Mouse (Mus musculus): ENCODE data around the gene Vac14. TPM values are rescaled to one million over a fixed set of nuclear protein-coding genes. Genes with fewer than 3 reads are reported as not detected.

Vac14 gene
- polyA plus RNA-seq, 1 experiment from 2014 or later: 23.6 TPM

GRCm38 (mm10) chr8:110761988-110762387 is 143.6 kb downstream of the Vac14 start:
- Histone ChIP-seq H3K27me3 (no peaks in the 10 kb centered on the region), H3K9me3 (no peaks in the 10 kb centered on the region), H3K9ac (replicated peaks) (no peak overlapping the region), H3K4me1 (replicated peaks) (no peaks in the 10 kb centered on the region), H3K36me3 (no peaks in the 10 kb centered on the region), H3K4me2 (replicated peaks) (no peak overlapping the region), H3K27ac (no peak overlapping the region), H3K4me3 (replicated peaks) (no peak overlapping the region)
- ATAC-seq: no peak
- WGBS: 76% methylated on average over 6 of the region's 6 CpGs

GRCm38 (mm10) chr8:110764671-110765070 is 146.3 kb downstream of the Vac14 start:
- H3K4me3 ChIP-seq (replicated peaks): no peak overlapping the region
- H3K4me2 ChIP-seq (replicated peaks): no peak overlapping the region
- H3K36me3 ChIP-seq: no peaks in the 10 kb centered on the region
- no peak overlapping the region for H3K9ac ChIP-seq (replicated peaks)
- H3K27ac ChIP-seq: no peak overlapping the region
- WGBS: 63% methylated on average over 3 of the region's 3 CpGs
- ATAC-seq: no peak
- no peaks in the 10 kb centered on the region for H3K27me3 ChIP-seq
- H3K4me1 ChIP-seq (replicated peaks): no peaks in the 10 kb centered on the region
- H3K9me3 ChIP-seq: no peaks in the 10 kb centered on the region

- WGBS: 90% methylated on average over 6 of the region's 6 CpGs
- Histone ChIP-seq H3K36me3 (no peaks in the 10 kb centered on the region), H3K4me1 (replicated peaks) (no peaks in the 10 kb centered on the region), H3K4me3 (replicated peaks) (no peak overlapping the region), H3K9ac (replicated peaks) (no peak overlapping the region), H3K27me3 (no peaks in the 10 kb centered on the region), H3K27ac (no peak overlapping the region), H3K4me2 (replicated peaks) (no peak overlapping the region), H3K9me3 (no peaks in the 10 kb centered on the region)
- ATAC-seq: no peak
Observed at GRCm38 (mm10) chr8:110767261-110767660, 148.9 kb downstream of the Vac14 start.

Other genes starting within 250 kb of the Vac14 start
- 13.7 and 16.6 TPM in 2 replicates for gene Mtss1l, start 102.9 kb downstream of the Vac14 start, polyA plus RNA-seq (2015; fragmentation: Nextera tagmentation; extraction: Ambion mirVana)
- 2.2 and 2.7 TPM in 2 replicates for gene Il34, start 187.3 kb downstream of the Vac14 start, polyA plus RNA-seq (2015; fragmentation: Nextera tagmentation; extraction: Ambion mirVana)
- gene Cog4, start 228.0 kb downstream of the Vac14 start, polyA plus RNA-seq (2015; fragmentation: Nextera tagmentation; extraction: Ambion mirVana): 72.6 and 76.2 TPM in 2 replicates
- gene Sf3b3, start 228.2 kb downstream of the Vac14 start, polyA plus RNA-seq (2015; fragmentation: Nextera tagmentation; extraction: Ambion mirVana): 133 and 134 TPM in 2 replicates

Data from midbrain, embryonic 13.5 days (tissue).